Mouse (Mus musculus) right cerebral cortex, postnatal 10 days (tissue): ENCODE measurements at regions not wholly inside any gene's neighbourhood (a gene's known extent, or its start where the extent isn't known, plus 50 kb on each side); places are given as distances from the start of the nearest gene placed in this dataset.
A peak's percentile ranks its signal among the peaks of the same experiment; 100 is the strongest.

Experiments used
- DNase-seq, 2 experiments: peaks; one replicate each; pipeline ENCODE4 v3.0.0; 2021; ENCODE audit warnings: low spot score in 2 of 2

DNA sequence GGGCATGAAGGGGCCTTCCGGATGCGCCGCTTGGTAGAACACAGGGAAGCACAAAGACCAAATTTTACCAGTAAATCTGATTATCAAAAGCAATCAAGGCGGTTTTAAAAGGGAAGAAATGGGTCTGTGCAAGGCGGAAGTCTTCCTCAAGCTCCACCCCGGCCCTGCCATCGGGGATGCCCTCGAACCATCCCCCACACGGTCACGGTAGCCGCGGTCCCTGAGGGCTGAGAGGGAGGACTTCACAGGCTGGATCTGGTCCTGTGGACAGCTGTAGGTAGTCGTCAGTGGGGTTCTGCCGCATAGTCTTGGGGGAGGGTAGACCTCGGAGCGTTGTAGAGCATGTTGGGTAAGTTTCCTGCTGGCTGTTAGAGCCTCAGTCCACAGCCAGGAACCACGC, 104.9 kb downstream of the Tpra1 start:
- no peak for DNase-seq

GRCm38 (mm10) chr6:89007516-89007915, 105.5 kb downstream of the Tpra1 start:
- no peak for DNase-seq

GRCm38 (mm10) chr6:89008614-89009171, 106.6 kb downstream of the Tpra1 start:
- no peak for DNase-seq

DNA sequence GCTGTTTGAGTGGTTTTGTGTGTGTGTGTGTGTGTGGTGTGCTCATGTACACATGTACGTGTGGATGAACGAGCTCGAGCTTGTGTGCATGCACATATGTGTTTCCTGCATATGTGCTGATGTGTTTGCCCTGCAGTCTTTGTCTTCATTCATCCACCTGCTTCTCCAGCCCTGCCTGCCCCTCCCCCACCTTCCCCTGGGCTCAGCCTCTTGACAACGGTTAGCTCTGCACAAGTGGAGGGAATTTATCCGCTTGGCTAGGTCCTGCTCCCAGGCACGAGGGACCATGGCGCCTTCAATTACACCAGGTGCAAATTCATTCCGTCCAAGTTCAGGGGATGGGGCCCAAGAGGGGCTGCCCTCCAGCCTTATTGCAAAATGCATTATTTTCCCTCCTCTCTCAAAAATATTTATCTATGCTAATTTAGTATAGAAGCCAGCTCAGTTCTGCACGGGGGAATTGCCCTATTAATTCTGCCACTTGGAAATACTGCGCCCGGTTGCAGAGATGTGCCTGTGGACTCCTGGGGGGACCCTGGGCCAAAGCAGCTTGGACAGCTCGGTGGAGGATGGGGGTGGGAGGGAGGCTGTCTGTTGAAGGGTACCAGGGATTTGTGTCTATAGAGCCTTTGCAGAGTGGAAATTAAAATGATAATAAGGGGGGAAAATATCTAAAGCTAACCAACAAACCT, 111.1 kb downstream of the Tpra1 start:
- no peak for DNase-seq

GRCm38 (mm10) chr6:89013690-89014061, 111.6 kb downstream of the Tpra1 start:
- DNase-seq = no peak

- DNase-seq = peak; percentile 43 to 51
These were observed 122.1 kb downstream of the Tpra1 start for GRCm38 (mm10) chr6:89024101-89024650.

GRCm38 (mm10) chr6:89033433-89034298, 131.6 kb downstream of the Tpra1 start:
- DNase-seq = no peak

DNA sequence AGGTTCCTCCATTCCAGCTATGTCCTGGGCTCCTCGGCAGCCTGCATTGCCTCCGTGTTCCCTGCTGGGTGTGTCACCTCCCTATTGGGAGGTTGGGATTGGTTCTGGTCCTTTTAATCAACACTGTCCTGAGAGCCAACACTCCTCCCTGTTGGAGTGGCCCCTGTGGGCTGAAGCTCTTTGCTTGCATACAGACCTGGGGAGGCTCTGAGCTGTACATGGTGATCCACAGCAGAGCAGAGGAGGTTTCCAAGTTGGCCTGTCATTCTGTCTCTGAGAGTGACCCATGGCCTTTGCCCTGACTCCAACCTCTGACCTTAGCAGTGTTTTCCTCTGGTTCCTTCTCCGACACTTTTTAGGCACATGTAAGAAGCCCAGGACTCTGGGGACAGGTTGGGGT, 132.4 kb downstream of the Tpra1 start:
- DNase-seq = peak in 1 of 2 experiments; percentile 48

- peak; percentile 78 to 86 for DNase-seq
These were observed 133.2 kb downstream of the Tpra1 start for GRCm38 (mm10) chr6:89035061-89035835.

DNA sequence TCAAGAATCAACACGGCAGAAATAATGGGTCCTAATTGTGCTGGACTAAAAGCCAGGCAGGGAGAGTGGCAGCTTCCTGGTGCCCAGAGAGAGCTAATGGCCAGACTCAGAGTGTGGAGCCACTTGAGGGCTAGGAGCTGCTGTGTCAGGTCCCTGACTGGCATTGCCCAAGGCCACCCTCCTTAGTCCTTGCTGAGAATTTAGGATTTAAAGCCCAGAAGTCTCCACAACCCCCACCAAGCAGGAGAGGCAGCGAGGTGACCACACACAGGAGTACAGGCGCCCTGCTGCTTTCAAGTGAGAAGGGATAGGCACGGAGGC, 133.7 kb downstream of the Tpra1 start:
- no peak for DNase-seq

GRCm38 (mm10) chr6:89037392-89037791, 135.3 kb downstream of the Tpra1 start:
- no peak for DNase-seq

- no peak for DNase-seq
These were observed 135.8 kb downstream of the Tpra1 start for GRCm38 (mm10) chr6:89037901-89038300.

DNA sequence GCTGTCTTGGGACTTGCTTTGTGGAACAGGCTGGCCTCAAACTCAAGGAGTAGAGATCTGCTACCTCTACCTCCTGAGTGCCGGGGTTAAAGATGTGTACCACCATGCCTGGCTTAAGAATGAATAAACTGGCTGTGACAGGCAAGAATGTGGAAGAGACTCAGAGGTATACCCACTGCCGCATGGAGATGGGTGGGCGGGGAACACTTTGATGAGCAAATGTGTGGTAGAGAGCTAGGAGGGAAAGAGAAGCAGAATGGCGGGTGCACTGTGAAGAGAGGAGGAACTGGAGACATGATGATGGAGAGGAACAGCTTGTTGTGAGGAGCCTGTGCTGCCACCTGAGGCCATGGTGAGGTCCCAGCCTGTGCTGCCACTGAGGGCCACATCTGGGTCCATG, 138.9 kb downstream of the Tpra1 start:
- DNase-seq = no peak

DNA sequence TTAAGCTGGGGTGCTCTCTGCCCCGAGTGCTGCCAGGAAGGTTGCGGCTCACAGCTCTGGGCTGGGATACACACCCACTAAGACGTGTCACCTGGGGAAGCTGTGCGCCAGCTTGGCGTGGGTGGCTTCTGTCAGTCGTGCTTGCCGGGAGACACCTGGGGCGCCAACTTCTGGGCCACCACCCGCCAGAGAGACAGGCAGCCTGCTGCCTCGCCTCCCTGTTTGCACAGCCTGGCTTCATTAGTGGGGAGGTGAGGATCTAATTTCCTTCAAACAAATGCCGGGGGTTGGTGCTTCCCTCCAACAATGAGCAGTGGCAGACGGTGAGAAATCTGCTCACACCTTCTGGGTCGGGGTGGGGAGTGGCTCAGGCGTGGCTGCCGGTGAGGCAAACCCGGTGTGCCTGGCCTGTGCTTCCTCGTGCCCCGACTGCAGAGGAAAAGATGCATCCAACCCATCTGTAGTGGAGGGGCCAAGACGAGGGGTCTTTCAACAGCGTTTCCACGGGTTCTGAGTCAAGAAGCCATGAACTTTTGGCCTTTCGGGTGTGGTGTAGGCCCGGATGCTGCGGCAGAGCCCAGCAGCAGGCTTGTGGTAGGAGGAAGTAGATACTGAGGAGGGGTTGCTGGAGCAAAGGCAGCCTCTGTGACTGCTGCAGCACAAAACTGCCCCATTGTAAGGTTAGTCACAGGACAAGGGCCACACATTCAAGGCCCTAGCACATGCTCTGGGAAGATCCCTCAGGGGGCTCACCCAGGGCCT, 140.6 kb downstream of the Tpra1 start:
- DNase-seq = peak; percentile 69 to 77

DNA sequence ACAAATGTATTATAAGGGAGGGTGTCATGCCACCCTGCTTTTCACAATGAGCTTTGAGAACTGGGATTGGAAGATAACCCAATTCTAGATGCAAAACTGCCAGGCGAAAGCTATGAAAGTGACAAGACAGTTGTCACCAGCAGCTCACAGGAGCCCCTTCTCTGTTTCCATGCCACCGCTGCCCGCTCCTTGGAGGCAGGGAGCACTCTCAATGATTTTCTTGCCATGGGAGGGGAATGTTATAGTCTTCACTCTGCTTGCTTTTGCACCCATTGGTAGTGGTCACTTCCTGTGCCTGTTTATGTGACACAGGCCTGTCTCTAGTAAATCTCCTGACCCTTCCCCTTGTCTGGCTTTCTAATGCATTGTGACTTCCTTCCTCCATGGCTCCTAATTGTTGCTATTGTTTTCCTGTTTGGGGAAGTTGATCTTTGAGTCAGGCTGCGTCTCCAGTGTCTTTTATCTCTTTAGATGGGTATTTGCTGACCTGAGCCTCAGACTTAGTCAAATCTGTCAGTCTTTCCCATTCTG, 143.4 kb downstream of the Tpra1 start:
- DNase-seq = peak in 1 of 2 experiments; percentile 39

- DNase-seq = peak; percentile 57 to 60
These were observed 144.4 kb downstream of the Tpra1 start for GRCm38 (mm10) chr6:89046476-89046875.

DNA sequence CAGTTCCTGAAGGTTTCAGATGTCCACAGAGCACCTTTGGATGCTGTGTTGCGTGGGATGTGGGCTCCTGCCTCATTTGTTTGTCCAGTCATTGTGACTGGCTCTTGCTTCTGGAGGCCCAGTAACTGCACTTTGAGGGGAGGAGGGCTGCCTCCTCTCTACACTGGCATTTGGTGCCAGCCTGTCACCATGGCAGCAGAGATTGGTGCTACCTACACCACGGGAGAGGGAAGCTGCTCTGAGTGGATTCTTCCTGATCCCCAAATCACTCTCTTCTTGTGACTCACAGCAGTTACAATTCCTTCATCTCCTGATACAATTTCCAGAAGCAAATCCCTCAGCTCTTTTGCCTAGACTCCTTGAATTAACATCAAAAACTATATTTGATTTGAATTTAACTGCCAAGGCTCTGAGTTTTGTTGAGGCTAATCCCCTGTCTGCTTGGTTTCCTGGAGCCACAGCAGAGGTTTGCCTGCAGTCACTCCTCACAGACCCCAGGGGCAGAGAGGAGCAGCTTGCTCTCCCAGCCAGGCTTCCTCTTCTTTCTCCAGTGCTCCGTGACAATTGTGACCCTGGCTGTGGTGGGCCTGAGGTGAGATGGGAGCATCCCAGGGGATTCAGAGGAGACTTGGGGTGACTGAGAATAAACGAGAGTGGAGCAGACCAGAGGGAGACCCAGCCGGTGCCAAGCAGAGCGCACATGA, 145.7 kb downstream of the Tpra1 start:
- peak; percentile 44 to 64 for DNase-seq

DNA sequence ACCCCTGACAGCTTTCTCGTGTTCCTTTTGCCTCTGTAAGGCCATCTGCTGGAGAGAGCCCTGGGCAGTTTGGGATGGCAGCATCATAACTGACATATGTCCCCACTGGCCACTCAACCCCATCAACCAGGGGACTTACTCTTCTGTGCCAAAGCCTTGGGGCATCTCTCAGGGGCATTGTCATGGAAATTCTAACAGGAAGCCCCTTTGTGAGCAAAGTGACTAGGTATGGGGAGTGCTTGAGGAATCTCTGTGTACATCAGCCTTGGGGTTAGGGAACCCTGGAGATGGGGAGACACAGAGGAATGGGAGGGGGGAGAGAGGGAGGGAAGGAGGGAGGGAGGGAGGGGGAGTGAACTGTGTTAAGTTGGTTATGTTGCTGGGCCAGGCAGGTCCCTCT, 147.2 kb downstream of the Tpra1 start:
- DNase-seq = no peak

DNA sequence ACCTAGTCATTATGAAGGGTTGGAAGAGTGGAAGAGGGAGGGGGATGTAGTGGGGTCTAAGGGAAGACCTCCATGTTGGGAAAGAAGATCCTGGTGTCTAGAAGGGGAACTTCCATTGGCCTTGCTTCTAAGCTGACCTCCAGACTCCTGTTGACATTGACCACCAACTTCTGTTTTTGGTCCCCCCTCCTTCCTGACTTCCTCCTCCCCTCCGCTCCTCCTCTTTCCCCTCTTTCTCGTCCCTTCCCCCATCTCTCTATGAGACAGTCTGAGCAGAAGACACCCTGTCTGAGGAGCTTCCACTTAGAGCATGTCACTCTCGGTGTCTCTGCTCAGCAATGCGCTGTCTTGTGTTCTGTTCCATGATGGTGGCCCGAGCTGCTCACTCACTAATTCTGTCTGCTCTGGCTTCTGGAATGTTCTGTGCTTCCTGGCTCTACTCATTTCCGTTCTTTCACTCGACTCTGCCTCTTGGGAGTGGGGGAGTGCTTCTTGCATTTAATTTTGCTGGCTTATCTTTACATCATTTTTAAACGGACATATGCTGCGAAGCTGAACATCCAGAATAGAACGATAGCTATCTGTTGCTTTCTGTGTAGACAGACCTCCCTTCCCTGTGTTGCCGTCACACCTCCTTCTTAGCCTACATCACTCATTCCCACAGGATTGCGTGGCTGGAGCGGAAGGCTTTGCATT, 148.7 kb downstream of the Tpra1 start:
- peak; percentile 50 to 71 for DNase-seq
